Mouse (Mus musculus) spleen, adult 2 months (tissue): ENCODE results near the gene Prr19.

Source experiments
- CTCF ChIP-seq: fragments of 200-500 bp; IDR thresholded peaks from 2 replicates; pipeline ENCODE4 v1.5.1; 2011; ENCODE audit warnings: mild to moderate bottlenecking, inconsistent platforms; ENCODE audit not compliant: insufficient read depth, insufficient read length, insufficient replicate concordance; ENCODE audit errors: extremely low read depth
- POLR2A ChIP-seq: fragments of 200-500 bp; IDR thresholded peaks from 2 replicates; pipeline ENCODE4 v1.6.1; 2011; ENCODE audit warnings: low read depth, low read length, inconsistent platforms

DNA sequence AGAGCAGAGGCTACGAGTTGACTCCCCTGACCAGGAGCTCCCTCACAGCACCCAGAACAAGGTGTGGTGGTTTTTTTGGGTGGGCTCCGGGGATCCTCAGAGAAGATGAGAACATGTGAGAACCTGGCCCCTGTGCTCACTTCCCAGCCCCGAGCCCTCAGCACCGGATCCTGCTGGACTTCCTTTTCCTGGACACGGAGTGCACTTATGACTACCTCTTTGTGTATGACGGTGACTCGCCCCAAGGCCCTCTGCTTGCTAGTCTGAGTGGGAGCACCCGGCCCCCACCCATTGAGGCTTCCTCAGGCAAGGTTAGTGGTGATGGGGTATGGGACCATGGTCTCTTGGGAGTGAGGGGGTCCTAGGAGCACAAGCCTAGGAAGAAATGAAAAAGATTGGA, 25.0 kb downstream of the Prr19 start:
- no peak for TF ChIP-seq POLR2A
- TF ChIP-seq CTCF: no peak
